Mouse (Mus musculus) kidney, embryonic 15.5 days (tissue): ENCODE measurements around the gene Mov10. TPM values are rescaled to one million over a fixed set of nuclear protein-coding genes. Genes with fewer than 3 reads are reported as not detected.

Experiments used
- polyA plus RNA-seq: library from polyadenylated mRNA; unstranded; fragments of >200 nt; fragmentation: Nextera tagmentation; extraction: Ambion mirVana; gene quantifications from 2 replicates; pipeline ENCODE4 v1.2.1, GENCODE M21; 2015

Mov10 gene
- polyA plus RNA-seq, 1 experiment from 2014 or later, result 66.5 TPM

Other genes with a start within 250 kb of the Mov10 start
- 47.9 and 48.5 TPM in 2 replicates for gene Slc16a1, start 179.9 kb downstream of the Mov10 start, polyA plus RNA-seq
- gene Ppm1j, start 37.5 kb downstream of the Mov10 start, polyA plus RNA-seq, result 6.5 and 6.9 TPM in 2 replicates
- gene Fam19a3, start 36.7 kb downstream of the Mov10 start, polyA plus RNA-seq, result 0.06 and 0.10 TPM in 2 replicates
- 131 and 135 TPM in 2 replicates for gene Rhoc, start 30.2 kb downstream of the Mov10 start, polyA plus RNA-seq
- 37.1 and 38.9 TPM in 2 replicates for gene St7l, start 45.4 kb upstream of the Mov10 start, polyA plus RNA-seq
- gene Capza1, start 45.9 kb upstream of the Mov10 start, polyA plus RNA-seq, result 180 and 190 TPM in 2 replicates
- gene Wnt2b, start 143.4 kb upstream of the Mov10 start, polyA plus RNA-seq, result 0.36 and 1.1 TPM in 2 replicates
- 26.4 and 29.4 TPM in 2 replicates for gene Cttnbp2nl, start 234.6 kb upstream of the Mov10 start, polyA plus RNA-seq
- not detected in 2 replicates for gene 4930564D02Rik, start 248.3 kb upstream of the Mov10 start, polyA plus RNA-seq